Mouse (Mus musculus) MEL (cell line): ENCODE data around the gene Secisbp2. TPM values are rescaled to one million over a fixed set of nuclear protein-coding genes. Genes with fewer than 3 reads are reported as not detected.

Source experiments
- DNase-seq: peaks from one replicate; pipeline ENCODE4 v3.0.0; 2011; ENCODE audit warnings: low read depth, low spot score
- H3K27ac ChIP-seq: 2 replicates; pipeline ENCODE4 v1.5.1; 2012; ENCODE audit warnings: low read depth, mild to moderate bottlenecking, control low read depth, low read length, moderate library complexity; ENCODE audit not compliant: control insufficient read depth
- H3K27me3 ChIP-seq, 2 experiments: fragments of 150-350 bp in 1 of 2; sonication (generic) in 1 of 2; 2 replicates each; pipeline ENCODE4 v1.6.1; 2012; ENCODE audit warnings: low read length in 2 of 2, mild to moderate bottlenecking in 2 of 2, improper control_type of control experiment in 1 of 2, moderate library complexity in 1 of 2; ENCODE audit not compliant: insufficient read depth in 2 of 2, control insufficient read depth in 1 of 2
- H3K36me3 ChIP-seq, 2 experiments: 2 replicates each; pipeline ENCODE4 v1.6.1; 2012 to 2014; ENCODE audit warnings: low read length in 2 of 2, improper control_type of control experiment in 1 of 2, inconsistent platforms in 1 of 2, mild to moderate bottlenecking in 1 of 2; ENCODE audit not compliant: insufficient read depth in 2 of 2, control insufficient read depth in 1 of 2
- H3K4me1 ChIP-seq, 2 experiments: fragments of 150-350 bp in 1 of 2; sonication (generic) in 1 of 2; 2 replicates each; pipeline ENCODE4 v1.6.1; 2012; ENCODE audit warnings: low read length in 2 of 2, improper control_type of control experiment in 1 of 2, mild to moderate bottlenecking in 1 of 2; ENCODE audit not compliant: insufficient read depth in 2 of 2, control insufficient read depth in 1 of 2
- H3K4me3 ChIP-seq, 2 experiments: fragments of 150-350 bp in 1 of 2; sonication (generic) in 1 of 2; 2 replicates each; pipeline ENCODE4 v1.5.1; 2012; ENCODE audit warnings: low read depth in 2 of 2, low read length in 2 of 2, mild to moderate bottlenecking in 2 of 2, moderate library complexity in 2 of 2, control low read depth in 1 of 2, improper control_type of control experiment in 1 of 2; ENCODE audit not compliant: control insufficient read depth in 1 of 2, insufficient read depth in 1 of 2
- H3K79me2 ChIP-seq: 2 replicates; pipeline ENCODE4 v1.6.1; 2012; ENCODE audit warnings: mild to moderate bottlenecking, low read length, moderate library complexity; ENCODE audit not compliant: control insufficient read depth, poor library complexity, insufficient read depth
- H3K9ac ChIP-seq: 2 replicates; pipeline ENCODE4 v1.6.1; 2012; ENCODE audit warnings: low read depth, mild to moderate bottlenecking, control low read depth, low read length, moderate library complexity; ENCODE audit not compliant: control insufficient read depth, poor library complexity, severe bottlenecking
- H3K9me3 ChIP-seq: fragments of 150-350 bp; sonication (generic); replicated peaks from 2 replicates; pipeline ENCODE4 v1.6.1; 2012; ENCODE audit warnings: mild to moderate bottlenecking, low read length, improper control_type of control experiment, moderate library complexity; ENCODE audit not compliant: insufficient read depth
- CHD1 ChIP-seq: IDR thresholded peaks from 2 replicates; pipeline ENCODE4 v1.6.1; 2012; ENCODE audit warnings: low read depth, mild to moderate bottlenecking, inconsistent platforms, low read length, improper control_type of control experiment
- CTCF ChIP-seq, 3 experiments: IDR thresholded peaks in 2 of 3; conservative IDR thresholded peaks in 1 of 3; 2 replicates each; pipeline ENCODE4 v1.5.1; 2011 to 2012; ENCODE audit warnings: low read length in 3 of 3, low read depth in 2 of 3, mild to moderate bottlenecking in 2 of 3, improper control_type of control experiment in 1 of 3, inconsistent platforms in 1 of 3, mixed read lengths in 1 of 3, moderate library complexity in 1 of 3; ENCODE audit not compliant: control insufficient read depth in 1 of 3, insufficient read depth in 1 of 3, poor library complexity in 1 of 3, severe bottlenecking in 1 of 3
- EP300 ChIP-seq, 2 experiments: IDR thresholded peaks; 2 replicates each; pipeline ENCODE4 v1.6.1; 2011; ENCODE audit warnings: improper control_type of control experiment in 2 of 2, low read length in 2 of 2, low read depth in 1 of 2, mild to moderate bottlenecking in 1 of 2
- ETS1 ChIP-seq: IDR thresholded peaks from 2 replicates; pipeline ENCODE4 v1.6.1; 2012; ENCODE audit warnings: low read depth, mild to moderate bottlenecking, inconsistent platforms, low read length, improper control_type of control experiment, moderate library complexity
- GABPA ChIP-seq: IDR thresholded peaks from 2 replicates; pipeline ENCODE4 v1.6.1; 2012; ENCODE audit warnings: low read depth, mild to moderate bottlenecking, inconsistent platforms, low read length, improper control_type of control experiment, moderate library complexity
- JUND ChIP-seq: IDR thresholded peaks from 2 replicates; pipeline ENCODE4 v1.6.1; 2011; ENCODE audit warnings: low read depth, mild to moderate bottlenecking, improper control_type of control experiment, low read length
- MAFK ChIP-seq: IDR thresholded peaks from 2 replicates; pipeline ENCODE4 v1.6.1; 2011; ENCODE audit warnings: low read depth, mild to moderate bottlenecking, low read length, improper control_type of control experiment, borderline replicate concordance
- MAX ChIP-seq: IDR thresholded peaks from 2 replicates; pipeline ENCODE4 v1.6.1; 2011; ENCODE audit warnings: low read length, improper control_type of control experiment
- MAZ ChIP-seq: IDR thresholded peaks from 2 replicates; pipeline ENCODE4 v1.6.1; 2012; ENCODE audit warnings: low read depth, mild to moderate bottlenecking, inconsistent platforms, low read length, improper control_type of control experiment
- MYB ChIP-seq: IDR thresholded peaks from 2 replicates; pipeline ENCODE4 v1.6.1; 2011; ENCODE audit warnings: mild to moderate bottlenecking, low read depth, low read length, improper control_type of control experiment
- NRF1 ChIP-seq: IDR thresholded peaks from 2 replicates; pipeline ENCODE4 v1.6.1; 2014; ENCODE audit warnings: low read depth, mild to moderate bottlenecking, inconsistent platforms, low read length, improper control_type of control experiment, moderate library complexity; ENCODE audit not compliant: poor library complexity, insufficient read depth, severe bottlenecking
- POLR2A ChIP-seq, 2 experiments: IDR thresholded peaks; 2 replicates each; pipeline ENCODE4 v1.6.1; 2011 to 2012; ENCODE audit warnings: low read length in 2 of 2, mild to moderate bottlenecking in 2 of 2, control low read depth in 1 of 2, improper control_type of control experiment in 1 of 2, low read depth in 1 of 2, moderate library complexity in 1 of 2; ENCODE audit not compliant: control insufficient read depth in 1 of 2, insufficient read depth in 1 of 2, poor library complexity in 1 of 2
- RAD21 ChIP-seq: IDR thresholded peaks from 2 replicates; pipeline ENCODE4 v1.6.1; 2011; ENCODE audit warnings: mild to moderate bottlenecking, low read depth, low read length, improper control_type of control experiment
- TAL1 ChIP-seq: IDR thresholded peaks from 2 replicates; pipeline ENCODE4 v1.6.1; 2012; ENCODE audit warnings: mild to moderate bottlenecking, inconsistent platforms, low read length, moderate library complexity, mixed read lengths
- TBP ChIP-seq: IDR thresholded peaks from 2 replicates; pipeline ENCODE4 v1.8.0; 2011; ENCODE audit warnings: low read depth, low read length, improper control_type of control experiment
- TCF12 ChIP-seq: IDR thresholded peaks from 2 replicates; pipeline ENCODE4 v1.6.1; 2014; ENCODE audit warnings: low read depth, mild to moderate bottlenecking, inconsistent platforms, low read length, improper control_type of control experiment, moderate library complexity
- USF1 ChIP-seq: IDR thresholded peaks from 2 replicates; pipeline ENCODE4 v1.6.1; 2014; ENCODE audit warnings: low read depth, mild to moderate bottlenecking, inconsistent platforms, low read length, improper control_type of control experiment, moderate library complexity
- USF2 ChIP-seq, 2 experiments: IDR thresholded peaks; 2 replicates each; pipeline ENCODE4 v1.6.1; 2011 to 2012; ENCODE audit warnings: improper control_type of control experiment in 2 of 2, low read length in 2 of 2, borderline replicate concordance in 1 of 2, inconsistent platforms in 1 of 2, low read depth in 1 of 2, mild to moderate bottlenecking in 1 of 2; ENCODE audit not compliant: insufficient read depth in 1 of 2
- ZMIZ1 ChIP-seq: IDR thresholded peaks from 2 replicates; pipeline ENCODE4 v1.6.1; 2012; ENCODE audit warnings: low read depth, mild to moderate bottlenecking, inconsistent platforms, low read length, improper control_type of control experiment, moderate library complexity
- polyA plus RNA-seq, 2 experiments: library from polyadenylated mRNA; stranded (reverse) in 1 of 2; unstranded in 1 of 2; fragments of >175 nt in 1 of 2; fragments of >200 nt in 1 of 2; gene quantifications; 2 replicates each; pipeline versions ENCODE4 v1.2.1 to v1.2.4; 2012; ENCODE audit warnings: low replicate concordance in 2 of 2, low read depth in 1 of 2; ENCODE audit not compliant: insufficient read length in 2 of 2, insufficient read depth in 1 of 2, missing spikeins in 1 of 2
- total RNA-seq: library from RNA; depleted of rRNA; stranded (reverse); fragments of 300-350 nt; gene quantifications from 2 replicates; pipeline ENCODE4 v1.2.3, GENCODE M21; 2012

The Secisbp2 gene
- total and polyA plus RNA-seq, 3 experiments: 26.0 to 76.4 (median 28.5) TPM

GRCm38 (mm10) chr13:51723114-51723513 is 71.6 kb downstream of the Secisbp2 start:
- Histone ChIP-seq H3K27me3 (no peaks in the 10 kb centered on the region), H3K36me3 (no peaks in the 10 kb centered on the region), H3K4me3 (no peak overlapping the region), H3K4me1 (peaks cover 0 to 3% of the 10 kb centered on the region in 2 experiments; a peak in 1 of 4 replicates), H3K79me2 (no peaks in the 10 kb centered on the region), H3K27ac (no peak overlapping the region)
- no peak for DNase-seq
- TF ChIP-seq MAX (no peak), ETS1 (no peak), NRF1 (no peak), RAD21 (no peak), GABPA (no peak), CTCF (IDR thresholded peaks at IDR 0.05 in 2 of 3, conservative IDR thresholded peaks at IDR 0.05 in 1 of 3; ENCODE audit: control insufficient read depth in 1 of 3, insufficient read depth in 1 of 3, low read depth in 2 of 3, low read length in 3 of 3, poor library complexity in 1 of 3, severe bottlenecking in 1 of 3) (no peak), MAFK (no peak), USF2 (IDR thresholded peaks at IDR 0.05; ENCODE audit: borderline replicate concordance in 1 of 2, insufficient read depth in 1 of 2, low read depth in 1 of 2, low read length in 2 of 2) (no peak), CHD1 (no peak), ZMIZ1 (no peak), TAL1 (no peak), POLR2A (IDR thresholded peaks at IDR 0.05; ENCODE audit: control insufficient read depth in 1 of 2, insufficient read depth in 1 of 2, low read depth in 1 of 2, low read length in 2 of 2, poor library complexity in 1 of 2) (no peak), JUND (no peak)
- TF ChIP-seq, all 39 proteins: peak for 0
- Histone ChIP-seq H3K9me3 (no peaks in the 10 kb centered on the region), H3K9ac (no peak overlapping the region)

- peaks cover 5 to 6% of the 10 kb centered on the region in 2 experiments; a peak in 3 of 4 replicates for H3K4me1 ChIP-seq
- no peak overlapping the region for H3K27ac ChIP-seq
Measured at GRCm38 (mm10) chr13:51724566-51724965, 73.1 kb downstream of the Secisbp2 start.

More at GRCm38 (mm10) chr13:51724566-51724965, 73.1 kb downstream of the Secisbp2 start:
- Histone ChIP-seq H3K9me3 (no peaks in the 10 kb centered on the region), H3K36me3 (peaks cover 0 to 8% of the 10 kb centered on the region in 2 experiments; a peak in 2 of 4 replicates), H3K9ac (no peak overlapping the region), H3K79me2 (no peaks in the 10 kb centered on the region), H3K27me3 (no peaks in the 10 kb centered on the region), H3K4me3 (no peak overlapping the region)
- no peak for DNase-seq
- no peak for TF ChIP-seq POLR2A (IDR thresholded peaks at IDR 0.05; ENCODE audit: control insufficient read depth in 1 of 2, insufficient read depth in 1 of 2, low read depth in 1 of 2, low read length in 2 of 2, poor library complexity in 1 of 2)
- no peak for TF ChIP-seq MAZ
- no peak for TF ChIP-seq TCF12
- TF ChIP-seq USF1: no peak
- TF ChIP-seq ETS1: no peak
- no peak for TF ChIP-seq TBP
- no peak for TF ChIP-seq EP300 (IDR thresholded peaks at IDR 0.05; ENCODE audit: low read depth in 1 of 2, low read length in 2 of 2)
- no peak for TF ChIP-seq NRF1
- TF ChIP-seq MYB: no peak
